Mouse (Mus musculus) myocyte (in vitro differentiated cells): Measurements from ENCODE around the gene Erich3. TPM values are rescaled to one million over a fixed set of nuclear protein-coding genes. Genes with fewer than 3 reads are reported as not detected.

Source experiments
- H3K27me3 ChIP-seq: one replicate; pipeline ENCODE4 v1.6.1; 2011; ENCODE audit not compliant: control insufficient read depth, insufficient read depth, insufficient read length
- H3K36me3 ChIP-seq: one replicate; pipeline ENCODE4 v1.6.1; 2011; ENCODE audit not compliant: control insufficient read depth, insufficient read depth
- H3K4me2 ChIP-seq: one replicate; pipeline ENCODE4 v1.6.1; 2011; ENCODE audit warnings: low read depth, control low read depth
- H3K4me3 ChIP-seq: one replicate; pipeline ENCODE4 v1.5.1; 2011; ENCODE audit warnings: mild to moderate bottlenecking, control low read depth, moderate library complexity
- H3K79me2 ChIP-seq: one replicate; pipeline ENCODE4 v1.6.1; 2011; ENCODE audit not compliant: control insufficient read depth, insufficient read depth
- H3ac ChIP-seq: one replicate; pipeline ENCODE4 v1.6.1; 2011; ENCODE audit not compliant: control insufficient read depth, insufficient read length
- CEBPB ChIP-seq: IDR thresholded peaks from 2 replicates; pipeline ENCODE4 v1.6.1; 2011; ENCODE audit warnings: mild to moderate bottlenecking, moderate library complexity; ENCODE audit not compliant: poor library complexity, insufficient read depth, severe bottlenecking
- E2F4 ChIP-seq: IDR thresholded peaks from one replicate; pipeline ENCODE4 v1.6.1; 2011; ENCODE audit warnings: mild to moderate bottlenecking, control low read depth, moderate library complexity; ENCODE audit not compliant: insufficient read depth
- MAX ChIP-seq: IDR thresholded peaks from one replicate; pipeline ENCODE4 v1.6.1; 2011; ENCODE audit warnings: low read depth, mild to moderate bottlenecking, control low read depth
- MYOD1 ChIP-seq, 3 experiments: IDR thresholded peaks; one replicate each; pipeline ENCODE4 v1.6.1; 2011; ENCODE audit warnings: control low read depth in 2 of 3, low read depth in 2 of 3, mild to moderate bottlenecking in 2 of 3, moderate library complexity in 1 of 3; ENCODE audit not compliant: insufficient read length in 2 of 3, control insufficient read depth in 1 of 3
- MYOG ChIP-seq, 3 experiments: IDR thresholded peaks; one replicate each; pipeline ENCODE4 v1.6.1; 2011; ENCODE audit warnings: control low read depth in 2 of 3, low read depth in 2 of 3, mild to moderate bottlenecking in 2 of 3; ENCODE audit not compliant: insufficient read length in 2 of 3, control insufficient read depth in 1 of 3, insufficient read depth in 1 of 3
- POLR2A ChIP-seq: IDR thresholded peaks from one replicate; pipeline ENCODE4 v1.6.1; 2011; ENCODE audit warnings: low read depth, mild to moderate bottlenecking, control low read depth, moderate library complexity; ENCODE audit not compliant: insufficient read length
- POLR2AphosphoS2 ChIP-seq: IDR thresholded peaks from one replicate; pipeline ENCODE4 v1.6.1; 2011; ENCODE audit warnings: low read depth, control low read depth; ENCODE audit not compliant: insufficient read length
- REST ChIP-seq: IDR thresholded peaks from one replicate; pipeline ENCODE4 v1.6.1; 2011; ENCODE audit warnings: mild to moderate bottlenecking, control low read depth, moderate library complexity; ENCODE audit not compliant: insufficient read depth, insufficient read length
- SRF ChIP-seq: IDR thresholded peaks from one replicate; pipeline ENCODE4 v1.6.1; 2011; ENCODE audit warnings: low read depth; ENCODE audit not compliant: control insufficient read depth, insufficient read length
- TCF12 ChIP-seq: IDR thresholded peaks from one replicate; pipeline ENCODE4 v1.6.1; 2011; ENCODE audit warnings: mild to moderate bottlenecking, control low read depth; ENCODE audit not compliant: poor library complexity, insufficient read depth, severe bottlenecking
- TCF3 ChIP-seq: IDR thresholded peaks from one replicate; pipeline ENCODE4 v1.6.1; 2011; ENCODE audit warnings: low read depth, control low read depth; ENCODE audit not compliant: insufficient read length
- USF1 ChIP-seq: IDR thresholded peaks from one replicate; pipeline ENCODE4 v1.6.1; 2011; ENCODE audit warnings: low read depth, mild to moderate bottlenecking, control low read depth, moderate library complexity
- polyA plus RNA-seq: library from polyadenylated mRNA; unstranded; fragments of >200 nt; fragmentation: generic; extraction: Trizol; gene quantifications from one replicate; pipeline ENCODE4 v1.2.1, GENCODE M21; 2012; ENCODE audit warnings: missing spikeins

Gene Erich3
- polyA plus RNA-seq, 1 experiment, result not detected

DNA sequence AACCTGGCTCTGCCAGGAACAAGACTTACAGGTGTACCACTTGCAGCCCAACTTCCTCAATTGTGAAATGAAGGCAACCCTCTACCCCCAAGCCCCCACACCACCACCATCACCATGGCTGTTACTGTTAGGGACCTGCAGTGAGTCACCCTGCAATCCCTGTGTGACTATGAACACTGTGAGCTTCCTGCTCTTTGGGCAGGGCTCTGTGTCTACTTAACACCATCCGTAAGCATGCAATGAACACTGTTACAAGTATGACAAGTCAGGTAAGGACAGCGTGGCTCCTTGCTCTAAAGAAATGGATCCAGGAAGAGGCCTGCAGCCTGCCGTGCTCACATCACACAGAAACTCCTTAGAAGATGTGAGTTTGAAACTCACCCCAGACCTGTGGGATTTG, 33.0 kb downstream of the Erich3 start:
- Histone ChIP-seq H3K79me2 (no peaks in the 10 kb centered on the region), H3K27me3 (no peaks in the 10 kb centered on the region), H3K4me2 (no peak overlapping the region), H3K36me3 (no peaks in the 10 kb centered on the region), H3ac (no peak overlapping the region), H3K4me3 (no peak overlapping the region)
- TF ChIP-seq POLR2AphosphoS2 (no peak), TCF12 (no peak), CEBPB (no peak), USF1 (no peak), MAX (no peak), POLR2A (no peak), MYOG (IDR thresholded peaks at IDR 0.05; ENCODE audit: control insufficient read depth in 1 of 3, insufficient read depth in 1 of 3, insufficient read length in 2 of 3, low read depth in 2 of 3) (no peak), E2F4 (no peak), REST (no peak), MYOD1 (IDR thresholded peaks at IDR 0.05; ENCODE audit: control insufficient read depth in 1 of 3, insufficient read length in 2 of 3, low read depth in 2 of 3) (no peak), TCF3 (no peak), SRF (no peak)

DNA sequence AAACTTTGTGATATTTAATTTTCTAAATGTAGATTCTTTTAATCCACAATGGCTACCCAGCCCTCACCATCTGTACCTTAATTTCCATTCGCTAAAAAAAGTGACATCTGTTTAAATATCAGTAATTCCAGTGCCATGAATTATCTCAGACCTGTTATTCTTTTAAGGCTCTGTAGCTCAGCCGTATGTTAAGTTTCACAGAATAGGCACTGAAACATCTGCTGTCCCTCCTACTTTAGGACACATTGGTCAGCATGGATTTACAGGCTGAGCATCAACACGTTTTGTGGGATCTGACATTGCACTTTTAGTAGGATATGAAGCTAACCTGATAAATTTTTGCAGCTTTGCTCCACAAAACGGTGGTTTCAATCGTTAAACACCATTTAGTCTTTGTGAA, 35.2 kb downstream of the Erich3 start:
- Histone ChIP-seq H3K4me3 (no peak overlapping the region), H3ac (no peak overlapping the region), H3K4me2 (no peak overlapping the region), H3K36me3 (no peaks in the 10 kb centered on the region), H3K79me2 (no peaks in the 10 kb centered on the region), H3K27me3 (no peaks in the 10 kb centered on the region)
- TF ChIP-seq MAX, result no peak
- no peak for TF ChIP-seq SRF
- no peak for TF ChIP-seq TCF12

DNA sequence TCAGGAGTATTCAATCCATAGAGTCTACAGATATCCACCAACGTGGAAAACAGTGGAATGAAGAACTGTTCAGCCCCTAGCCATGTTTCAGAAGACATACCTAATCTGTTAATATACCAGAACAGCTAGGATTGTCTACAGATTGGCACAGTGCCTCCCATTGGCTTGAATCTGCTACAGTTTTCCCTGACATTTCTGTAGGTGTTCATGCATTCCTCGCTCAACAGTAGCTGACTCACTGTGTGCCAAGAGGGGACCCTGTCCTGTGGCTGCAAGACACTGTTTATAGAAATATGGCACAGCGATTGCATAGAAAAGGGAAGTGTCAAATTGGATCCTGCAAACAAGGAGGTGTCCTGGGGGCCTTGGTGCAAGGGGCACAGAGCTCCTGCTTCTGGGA, 36.6 kb downstream of the Erich3 start:
- Histone ChIP-seq H3K4me2 (no peak overlapping the region), H3K36me3 (no peaks in the 10 kb centered on the region), H3K79me2 (no peaks in the 10 kb centered on the region), H3K27me3 (no peaks in the 10 kb centered on the region), H3ac (no peak overlapping the region), H3K4me3 (no peak overlapping the region)
- TF ChIP-seq USF1, result no peak
- no peak for TF ChIP-seq POLR2AphosphoS2
- no peak for TF ChIP-seq MYOD1 (IDR thresholded peaks at IDR 0.05; ENCODE audit: control insufficient read depth in 1 of 3, insufficient read length in 2 of 3, low read depth in 2 of 3)
- no peak for TF ChIP-seq POLR2A
- TF ChIP-seq TCF3, result no peak
- no peak for TF ChIP-seq CEBPB
- TF ChIP-seq MAX, result no peak
- no peak for TF ChIP-seq SRF
- TF ChIP-seq MYOG (IDR thresholded peaks at IDR 0.05; ENCODE audit: control insufficient read depth in 1 of 3, insufficient read depth in 1 of 3, insufficient read length in 2 of 3, low read depth in 2 of 3), result no peak
- TF ChIP-seq REST, result no peak
- no peak for TF ChIP-seq TCF12
- TF ChIP-seq E2F4, result no peak

- Histone ChIP-seq H3K4me3 (no peak overlapping the region), H3K79me2 (no peaks in the 10 kb centered on the region), H3K4me2 (no peak overlapping the region), H3ac (no peak overlapping the region), H3K36me3 (no peaks in the 10 kb centered on the region), H3K27me3 (no peaks in the 10 kb centered on the region)
- TF ChIP-seq USF1 (no peak), TCF3 (no peak), MAX (no peak), CEBPB (no peak), POLR2AphosphoS2 (no peak), MYOG (IDR thresholded peaks at IDR 0.05; ENCODE audit: control insufficient read depth in 1 of 3, insufficient read depth in 1 of 3, insufficient read length in 2 of 3, low read depth in 2 of 3) (no peak), E2F4 (no peak), REST (no peak), TCF12 (no peak), POLR2A (no peak), MYOD1 (IDR thresholded peaks at IDR 0.05; ENCODE audit: control insufficient read depth in 1 of 3, insufficient read length in 2 of 3, low read depth in 2 of 3) (no peak)
Observed at GRCm38 (mm10) chr3:154700735-154701134, 37.1 kb downstream of the Erich3 start.

DNA sequence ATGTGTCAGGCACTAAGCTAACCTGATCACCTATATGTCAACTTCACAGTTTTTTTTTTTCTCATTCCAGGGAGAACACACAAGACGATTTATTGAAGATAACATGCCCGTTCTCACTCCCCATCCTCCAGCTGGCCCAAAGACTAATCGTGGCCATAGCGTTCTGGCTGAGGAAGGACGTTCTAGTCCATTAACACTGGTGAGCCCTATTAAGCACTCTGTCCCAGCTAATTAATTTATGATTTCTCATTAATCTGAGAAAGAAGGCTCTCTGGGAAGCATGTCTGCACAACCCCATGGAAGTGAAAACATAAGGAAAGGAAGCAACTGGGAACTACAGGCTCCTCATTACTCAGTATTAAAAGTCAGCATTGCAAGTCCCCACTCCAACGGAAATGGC, 41.1 kb downstream of the Erich3 start:
- Histone ChIP-seq H3K36me3 (no peaks in the 10 kb centered on the region), H3K4me2 (no peak overlapping the region), H3K4me3 (no peak overlapping the region), H3K79me2 (no peaks in the 10 kb centered on the region), H3ac (no peak overlapping the region), H3K27me3 (no peaks in the 10 kb centered on the region)
- no peak for TF ChIP-seq MYOG (IDR thresholded peaks at IDR 0.05; ENCODE audit: control insufficient read depth in 1 of 3, insufficient read depth in 1 of 3, insufficient read length in 2 of 3, low read depth in 2 of 3)
